Comparison of ENCODE assay signal across 15 mouse cellular contexts in genomic region chr11:107979497-107980174, GRCm38 (mm10).
A peak's percentile ranks its signal among the peaks of the same experiment; 100 is the strongest.
DNase-seq lines count a peak whose midpoint lies in the region; ATAC-seq and TF ChIP-seq lines count a peak whose summit lies in the region.
"Had no signal": no experiment of that assay in that cellular context is flagged by ENCODE, and none has a peak within 500 bp of the region (broad histone marks: within the 10 kb centered on the region; RNA-seq: fewer than 3 reads in every experiment).

No protein-coding gene starts in this region.

- ATAC-seq in neural tube, embryonic 11.5 days (ENCODE audit: insufficient read depth, low FRiP score, low TSS enrichment) = peak; percentile 27; the same call in 1 of the 2 replicates
- ATAC-seq in forebrain, embryonic 15.5 days (replicated peaks) = peak; percentile 55
- ATAC-seq in midbrain, postnatal 0 days (ENCODE audit: low FRiP score) = no peak

- H3K4me3 ChIP-seq in neural tube, embryonic 11.5 days (ENCODE audit: low read depth, low read length) = no peak overlapping the region
- H3K4me3 ChIP-seq in forebrain, embryonic 15.5 days = no peak overlapping the region
- H3K4me3 ChIP-seq in midbrain, postnatal 0 days (ENCODE audit: low read depth, low read length) = no peak overlapping the region
- H3K4me3 ChIP-seq: heart, embryonic 10.5 days; lung, embryonic 15.5 days had no signal

- H3K36me3 ChIP-seq in neural tube, embryonic 11.5 days (ENCODE audit: control insufficient read depth, insufficient read depth, low read length) = no peaks in the 10 kb centered on the region
- H3K36me3 ChIP-seq in forebrain, embryonic 15.5 days = peaks cover 10% of the 10 kb centered on the region
- peaks cover 20% of the 10 kb centered on the region for H3K36me3 ChIP-seq in midbrain, postnatal 0 days (ENCODE audit: insufficient read depth, low read length)
- H3K36me3 ChIP-seq: lung, embryonic 15.5 days had no signal

- TF ChIP-seq CTCF in midbrain, postnatal 0 days (IDR thresholded peaks at IDR 0.05) = no peak

- H3K27me3 ChIP-seq in neural tube, embryonic 11.5 days (ENCODE audit: control insufficient read depth, insufficient read depth, low read length) = no peaks in the 10 kb centered on the region
- no peaks in the 10 kb centered on the region for H3K27me3 ChIP-seq in forebrain, embryonic 15.5 days
- no peaks in the 10 kb centered on the region for H3K27me3 ChIP-seq in midbrain, postnatal 0 days (ENCODE audit: insufficient read depth, low read length)
- H3K27me3 ChIP-seq: lung, embryonic 15.5 days had no signal

- no peaks in the 10 kb centered on the region for H3K9me3 ChIP-seq in neural tube, embryonic 11.5 days (ENCODE audit: control insufficient read depth, low read length)
- no peaks in the 10 kb centered on the region for H3K9me3 ChIP-seq in forebrain, embryonic 15.5 days
- no peaks in the 10 kb centered on the region for H3K9me3 ChIP-seq in midbrain, postnatal 0 days (ENCODE audit: low read length)
- H3K9me3 ChIP-seq: heart, embryonic 10.5 days; lung, embryonic 15.5 days had no signal

- no peak overlapping the region for H3K4me2 ChIP-seq in neural tube, embryonic 11.5 days (ENCODE audit: low read depth)
- no peak overlapping the region for H3K4me2 ChIP-seq in forebrain, embryonic 15.5 days (replicated peaks)
- no peak overlapping the region for H3K4me2 ChIP-seq in midbrain, postnatal 0 days (ENCODE audit: low read depth, low read length, poor library complexity, severe bottlenecking)
- H3K4me2 ChIP-seq: lung, embryonic 15.5 days had no signal

- no peak overlapping the region for H3K9ac ChIP-seq in neural tube, embryonic 11.5 days (ENCODE audit: low read length)
- no peak overlapping the region for H3K9ac ChIP-seq in forebrain, embryonic 15.5 days (replicated peaks)
- no peak overlapping the region for H3K9ac ChIP-seq in midbrain, postnatal 0 days (replicated peaks; ENCODE audit: low read length, poor library complexity, severe bottlenecking)
- H3K9ac ChIP-seq: lung, embryonic 15.5 days had no signal

- no peak overlapping the region for H3K27ac ChIP-seq in neural tube, embryonic 11.5 days (ENCODE audit: low read depth, low read length)
- no peak overlapping the region for H3K27ac ChIP-seq in forebrain, embryonic 15.5 days (replicated peaks)
- H3K27ac ChIP-seq in midbrain, postnatal 0 days (ENCODE audit: low read depth, low read length) = no peak overlapping the region
- H3K27ac ChIP-seq: heart, embryonic 10.5 days; lung, embryonic 15.5 days had no signal

- DNase-seq in neural tube, embryonic 11.5 days (ENCODE audit: low spot score) = no peak
- DNase-seq in neural tube, embryonic 10.5 days (ENCODE audit: extremely low spot score, low spot score) = no peak
- peak; percentile 42 for DNase-seq in midbrain, postnatal 0 days (ENCODE audit: low spot score)
- no peak for DNase-seq in testis, postnatal 14 days (ENCODE audit: low spot score)
- DNase-seq in layer of hippocampus, adult 8-10 months (ENCODE audit: low spot score in 2 of 2) = no peak
- no peak for DNase-seq in thymus, postnatal 14 days
- DNase-seq: cerebellum, adult 9-10 months; gastrocnemius, postnatal 10 days; heart, postnatal 36 days; kidney, adult 18-20 months; liver; right cerebral cortex, postnatal 14 days had no signal

- WGBS in neural tube, embryonic 11.5 days = 38% methylated on average over 22 of the region's 22 CpGs
- 9% methylated on average over 22 of the region's 22 CpGs for WGBS in forebrain, embryonic 15.5 days
- 19% methylated on average over 22 of the region's 22 CpGs for WGBS in midbrain, postnatal 0 days

- peaks cover 10% of the 10 kb centered on the region; the same call in 1 of the 2 replicates for H3K4me1 ChIP-seq in neural tube, embryonic 11.5 days (ENCODE audit: control insufficient read depth, insufficient read depth, low read length)
- H3K4me1 ChIP-seq in forebrain, embryonic 15.5 days = peaks cover 20% of the 10 kb centered on the region
- H3K4me1 ChIP-seq in midbrain, postnatal 0 days (ENCODE audit: insufficient read depth, low read length) = no peaks in the 10 kb centered on the region
- H3K4me1 ChIP-seq: lung, embryonic 15.5 days had no signal
